Mouse (Mus musculus) cortical plate, adult 2 months (tissue): ENCODE results near the gene Hist1h3d. TPM values are rescaled to one million over a fixed set of nuclear protein-coding genes. Genes with fewer than 3 reads are reported as not detected.
A peak's percentile ranks its signal among the peaks of the same experiment; 100 is the strongest.
"Not testable (repeated sequence)": the region's sequence is repeated elsewhere in the genome, so short reads cannot be mapped to it uniquely, and the experiment has no call there.

ENCODE experiments used
- H3K27ac ChIP-seq: fragments of 200-500 bp; 2 replicates; pipeline ENCODE4 v1.5.1; 2012; ENCODE audit warnings: low read length, control low read depth, inconsistent platforms; ENCODE audit not compliant: insufficient read depth
- H3K4me1 ChIP-seq: fragments of 200-500 bp; 2 replicates; pipeline ENCODE4 v1.6.1; 2011; ENCODE audit warnings: low read length; ENCODE audit not compliant: control insufficient read depth, insufficient read depth
- H3K4me3 ChIP-seq: fragments of 200-500 bp; 2 replicates; pipeline ENCODE4 v1.5.1; 2011; ENCODE audit warnings: mild to moderate bottlenecking, low read length, control low read depth; ENCODE audit not compliant: insufficient read depth
- CTCF ChIP-seq: fragments of 200-500 bp; IDR thresholded peaks from 2 replicates; pipeline ENCODE4 v1.5.1; 2011; ENCODE audit warnings: mild to moderate bottlenecking, control low read depth, low read length; ENCODE audit not compliant: insufficient read depth; ENCODE audit errors: extremely low read depth
- POLR2A ChIP-seq: fragments of 200-500 bp; IDR thresholded peaks from 2 replicates; pipeline ENCODE4 v1.6.1; 2011; ENCODE audit warnings: mild to moderate bottlenecking, low read length, control low read depth; ENCODE audit not compliant: insufficient read depth; ENCODE audit errors: extremely low read depth
- polyA plus RNA-seq: library from polyadenylated mRNA; depleted of rRNA; stranded (reverse); fragments of >200 nt; gene quantifications from 2 replicates; pipeline ENCODE4 v1.2.3, GENCODE M21; 2012; rRNA removed

Gene Hist1h3d
- polyA plus RNA-seq, 1 experiment: 3.0 TPM

- TF ChIP-seq CTCF: no peak
- H3K4me1 ChIP-seq: no peaks in the 10 kb centered on the region
- H3K4me3 ChIP-seq: no peak overlapping the region
- H3K27ac ChIP-seq: no peak overlapping the region
Measured at GRCm38 (mm10) chr13:23609209-23609608, 33.6 kb downstream of the Hist1h3d start.

GRCm38 (mm10) chr13:23609844-23610243, 34.3 kb downstream of the Hist1h3d start:
- Histone ChIP-seq H3K4me3 (no peak overlapping the region), H3K4me1 (no peaks in the 10 kb centered on the region), H3K27ac (no peak overlapping the region)
- TF ChIP-seq CTCF: no peak
- TF ChIP-seq POLR2A: no peak

GRCm38 (mm10) chr13:23610393-23610792, 34.8 kb downstream of the Hist1h3d start:
- H3K4me3 ChIP-seq: no peak overlapping the region
- no peaks in the 10 kb centered on the region for H3K4me1 ChIP-seq
- no peak for TF ChIP-seq CTCF
- no peak for TF ChIP-seq POLR2A
- H3K27ac ChIP-seq: no peak overlapping the region

GRCm38 (mm10) chr13:23611638-23612037, 36.1 kb downstream of the Hist1h3d start:
- no peak for TF ChIP-seq POLR2A
- no peak for TF ChIP-seq CTCF
- H3K4me1 ChIP-seq: no peaks in the 10 kb centered on the region
- H3K27ac ChIP-seq: no peak overlapping the region
- no peak overlapping the region for H3K4me3 ChIP-seq

GRCm38 (mm10) chr13:23620056-23620732, 44.6 kb downstream of the Hist1h3d start:
- peaks cover 2% of the 10 kb centered on the region for H3K4me1 ChIP-seq
- no peak for TF ChIP-seq CTCF
- TF ChIP-seq POLR2A: no peak
- H3K27ac ChIP-seq: peak overlapping the region; percentile 95
- H3K4me3 ChIP-seq: peak overlapping the region; percentile 54

GRCm38 (mm10) chr13:23620733-23621531, 45.4 kb downstream of the Hist1h3d start, which contains the start of gene Hist1h2be:
TSS of gene Hist1h2be (minus strand) at chr13:23621124.
- TF ChIP-seq CTCF (no peak), POLR2A (peak; percentile 26)
- Histone ChIP-seq H3K4me1 (peaks cover 2% of the 10 kb centered on the region), H3K27ac (peak within 1 kb of the TSS; percentile 95), H3K4me3 (peak within 1 kb of the TSS; percentile 54)

GRCm38 (mm10) chr13:23621532-23622174, 46.1 kb downstream of the Hist1h3d start:
- Histone ChIP-seq H3K4me3 (peak overlapping the region; percentile 54), H3K27ac (peak overlapping the region; percentile 89), H3K4me1 (peaks cover 2% of the 10 kb centered on the region)
- no peak for TF ChIP-seq POLR2A
- no peak for TF ChIP-seq CTCF

- peak; percentile 98 for TF ChIP-seq POLR2A
- Histone ChIP-seq H3K27ac (peak within 1 kb of the TSS; percentile 89), H3K4me3 (peak within 1 kb of the TSS; percentile 54)
- H3K4me1 ChIP-seq: not testable (repeated sequence)
Measured at GRCm38 (mm10) chr13:23622175-23622671, 46.7 kb downstream of the Hist1h3d start, which contains the start of gene Hist1h1e. TSS of gene Hist1h1e (minus strand) at chr13:23622558.

- H3K27ac ChIP-seq: peak overlapping the region; percentile 83
- TF ChIP-seq CTCF (no peak), POLR2A (no peak)
- peak overlapping the region; percentile 54 for H3K4me3 ChIP-seq
- peaks cover 2% of the 10 kb centered on the region for H3K4me1 ChIP-seq
Measured at GRCm38 (mm10) chr13:23622861-23623450, 47.4 kb downstream of the Hist1h3d start.

Other genes with a start within 250 kb of the Hist1h3d start
- gene Zfp322a, start 206.6 kb upstream of the Hist1h3d start, polyA plus RNA-seq: 14.3 and 14.8 TPM in 2 replicates
- gene Abt1, start 151.9 kb upstream of the Hist1h3d start, polyA plus RNA-seq: 7.8 and 8.3 TPM in 2 replicates
- gene Btn1a1, start 109.9 kb upstream of the Hist1h3d start, polyA plus RNA-seq: 0.04 and 0.06 TPM in 2 replicates
- 0.69 and 0.95 TPM in 2 replicates for gene Btn2a2, start 86.9 kb upstream of the Hist1h3d start, polyA plus RNA-seq
- gene Hist1h4h, start 44.7 kb upstream of the Hist1h3d start, polyA plus RNA-seq: 20.7 and 34.8 TPM in 2 replicates
- 6.4 and 14.2 TPM in 2 replicates for gene Hist1h2af, start 41.9 kb upstream of the Hist1h3d start, polyA plus RNA-seq
- gene Hist1h3g, start 40.3 kb upstream of the Hist1h3d start, polyA plus RNA-seq: 0.74 and 0.92 TPM in 2 replicates
- 0.29 and 0.38 TPM in 2 replicates for gene Hist1h2bh, start 32.4 kb upstream of the Hist1h3d start, polyA plus RNA-seq
- 0.73 TPM in 1 of 2 replicates, not detected in the other for gene Hist1h3f, start 31.7 kb upstream of the Hist1h3d start, polyA plus RNA-seq
- gene Hist1h4f, start 24.1 kb upstream of the Hist1h3d start, polyA plus RNA-seq: 4.5 and 13.1 TPM in 2 replicates
- 0.04 and 0.08 TPM in 2 replicates for gene Hist1h1d, start 22.5 kb upstream of the Hist1h3d start, polyA plus RNA-seq
- gene Hist1h3e, start 13.4 kb upstream of the Hist1h3d start, polyA plus RNA-seq: 1.2 and 2.9 TPM in 2 replicates
- gene Hist1h2ae, start 4.5 kb upstream of the Hist1h3d start, polyA plus RNA-seq: 0.50 and 1.1 TPM in 2 replicates
- gene Hist1h2bg, start 4.4 kb upstream of the Hist1h3d start, polyA plus RNA-seq: 7.8 and 11.4 TPM in 2 replicates
- gene Hist1h2bf, start 1.6 kb upstream of the Hist1h3d start, polyA plus RNA-seq: 0.67 TPM in 1 of 2 replicates, not detected in the other
- gene Hist1h2ad, start 1.4 kb upstream of the Hist1h3d start, polyA plus RNA-seq: 0.32 and 0.92 TPM in 2 replicates
- gene Hist1h4d, start 5.8 kb downstream of the Hist1h3d start, polyA plus RNA-seq: 4.4 and 8.9 TPM in 2 replicates
- gene Hist1h2be, start 45.4 kb downstream of the Hist1h3d start, polyA plus RNA-seq: 4.2 and 4.6 TPM in 2 replicates
- gene Hist1h1e, start 46.8 kb downstream of the Hist1h3d start, polyA plus RNA-seq: 4.0 and 4.6 TPM in 2 replicates
- gene Hist1h2ac, start 108.2 kb downstream of the Hist1h3d start, polyA plus RNA-seq: 1.2 and 1.5 TPM in 2 replicates
- 117 and 130 TPM in 2 replicates for gene Hist1h2bc, start 108.4 kb downstream of the Hist1h3d start, polyA plus RNA-seq
- not detected in 2 replicates for gene Hist1h1t, start 120.1 kb downstream of the Hist1h3d start, polyA plus RNA-seq
- 4.1 and 9.6 TPM in 2 replicates for gene Hist1h4c, start 122.7 kb downstream of the Hist1h3d start, polyA plus RNA-seq
- 4.2 and 4.3 TPM in 2 replicates for gene Hfe, start 135.1 kb downstream of the Hist1h3d start, polyA plus RNA-seq
- gene Hist1h1c, start 163.0 kb downstream of the Hist1h3d start, polyA plus RNA-seq: 42.1 and 42.4 TPM in 2 replicates
- 0.56 TPM in 1 of 2 replicates, not detected in the other for gene Hist1h3c, start 169.8 kb downstream of the Hist1h3d start, polyA plus RNA-seq
- gene Hist1h2bb, start 171.0 kb downstream of the Hist1h3d start, polyA plus RNA-seq: 0.79 and 1.9 TPM in 2 replicates
- gene Hist1h2ab, start 175.4 kb downstream of the Hist1h3d start, polyA plus RNA-seq: 1.6 and 1.9 TPM in 2 replicates
- gene Hist1h3b, start 176.5 kb downstream of the Hist1h3d start, polyA plus RNA-seq: 0.57 and 0.77 TPM in 2 replicates
- 3.7 and 8.3 TPM in 2 replicates for gene Hist1h4b, start 181.2 kb downstream of the Hist1h3d start, polyA plus RNA-seq
- gene Hist1h4a, start 185.5 kb downstream of the Hist1h3d start, polyA plus RNA-seq: 4.2 and 9.6 TPM in 2 replicates
- gene Hist1h3a, start 186.6 kb downstream of the Hist1h3d start, polyA plus RNA-seq: 0.57 and 1.4 TPM in 2 replicates
- 0.55 and 0.77 TPM in 2 replicates for gene Hist1h1a, start 187.9 kb downstream of the Hist1h3d start, polyA plus RNA-seq
- 0.19 and 0.21 TPM in 2 replicates for gene Trim38, start 194.2 kb downstream of the Hist1h3d start, polyA plus RNA-seq
- gene Slc17a2, start 231.2 kb downstream of the Hist1h3d start, polyA plus RNA-seq: 0.06 TPM in 1 of 2 replicates, not detected in the other